Mouse (Mus musculus): ENCODE measurements around the gene Higd1b. TPM values are rescaled to one million over a fixed set of nuclear protein-coding genes. Genes with fewer than 3 reads are reported as not detected.

Gene Higd1b
- 10.4 and 11.6 TPM in 2 replicates for polyA plus RNA-seq (2012; rRNA removed)

- no peak for DNase-seq (ENCODE audit: extremely low spot score in 1 of 2, low spot score in 1 of 2)
Observed at GRCm38 (mm10) chr11:102835549-102835948, at the start of gene Higd1b. Higd1b (plus strand) TSS chr11:102835849.

- no peak for DNase-seq (ENCODE audit: extremely low spot score in 1 of 2, low spot score in 1 of 2)
Observed at GRCm38 (mm10) chr11:102787688-102788177, 47.9 kb upstream of the Higd1b start.

GRCm38 (mm10) chr11:102791682-102792445, 43.8 kb upstream of the Higd1b start:
- no peak for DNase-seq (ENCODE audit: extremely low spot score in 1 of 2, low spot score in 1 of 2)

- DNase-seq (ENCODE audit: extremely low spot score in 1 of 2, low spot score in 1 of 2), result no peak
Observed at GRCm38 (mm10) chr11:102794157-102794556, 41.5 kb upstream of the Higd1b start.

GRCm38 (mm10) chr11:102803453-102803852, 32.2 kb upstream of the Higd1b start:
- no peak for DNase-seq (ENCODE audit: extremely low spot score in 1 of 2, low spot score in 1 of 2)

GRCm38 (mm10) chr11:102808246-102808645, 27.4 kb upstream of the Higd1b start:
- no peak for DNase-seq (ENCODE audit: extremely low spot score in 1 of 2, low spot score in 1 of 2)

- peak in 1 of 2 experiments; percentile 55 for DNase-seq (ENCODE audit: extremely low spot score in 1 of 2, low spot score in 1 of 2)
Observed at GRCm38 (mm10) chr11:102810721-102811485, 24.7 kb upstream of the Higd1b start.

GRCm38 (mm10) chr11:102814881-102815280, 20.8 kb upstream of the Higd1b start:
- no peak for DNase-seq (ENCODE audit: extremely low spot score in 1 of 2, low spot score in 1 of 2)

- DNase-seq (ENCODE audit: extremely low spot score in 1 of 2, low spot score in 1 of 2), result no peak
Observed at GRCm38 (mm10) chr11:102818121-102819020, 17.3 kb upstream of the Higd1b start.

- peak in 1 of 2 experiments; percentile 34 for DNase-seq (ENCODE audit: extremely low spot score in 1 of 2, low spot score in 1 of 2)
Observed at GRCm38 (mm10) chr11:102819021-102819782, 16.4 kb upstream of the Higd1b start, which contains the start of gene Gjc1. Gjc1 (minus strand) TSS chr11:102819700.

GRCm38 (mm10) chr11:102819783-102820385, 15.8 kb upstream of the Higd1b start:
- peak in 1 of 2 experiments; percentile 27 for DNase-seq (ENCODE audit: extremely low spot score in 1 of 2, low spot score in 1 of 2)

GRCm38 (mm10) chr11:102820432-102820831, 15.2 kb upstream of the Higd1b start:
- no peak for DNase-seq (ENCODE audit: extremely low spot score in 1 of 2, low spot score in 1 of 2)

- no peak for DNase-seq (ENCODE audit: extremely low spot score in 1 of 2, low spot score in 1 of 2)
Observed at GRCm38 (mm10) chr11:102821231-102821630, 14.4 kb upstream of the Higd1b start.

GRCm38 (mm10) chr11:102826476-102826875, 9.2 kb upstream of the Higd1b start:
- no peak for DNase-seq (ENCODE audit: extremely low spot score in 1 of 2, low spot score in 1 of 2)

GRCm38 (mm10) chr11:102827097-102827496, 8.6 kb upstream of the Higd1b start:
- no peak for DNase-seq (ENCODE audit: extremely low spot score in 1 of 2, low spot score in 1 of 2)

- no peak for DNase-seq (ENCODE audit: extremely low spot score in 1 of 2, low spot score in 1 of 2)
Observed at GRCm38 (mm10) chr11:102830276-102830675, 5.4 kb upstream of the Higd1b start.

GRCm38 (mm10) chr11:102832700-102833297, 2.9 kb upstream of the Higd1b start:
- DNase-seq (ENCODE audit: extremely low spot score in 1 of 2, low spot score in 1 of 2), result no peak

GRCm38 (mm10) chr11:102834219-102834618, 1.4 kb upstream of the Higd1b start:
- DNase-seq (ENCODE audit: extremely low spot score in 1 of 2, low spot score in 1 of 2), result no peak

- DNase-seq (ENCODE audit: extremely low spot score in 1 of 2, low spot score in 1 of 2), result no peak
Observed at GRCm38 (mm10) chr11:102836146-102836545, 497 bp downstream of the Higd1b start.
